Mouse (Mus musculus) lung, embryonic 16.5 days (tissue): ENCODE measurements at regions not wholly inside any gene's neighbourhood (a gene's known extent, or its start where the extent isn't known, plus 50 kb on each side); places are given as distances from the start of the nearest gene placed in this dataset.

Source experiments
- ATAC-seq: fragments of 200-750 bp; cut with Nextera tagmentation; 2 replicates; pipeline ENCODE4 v1.8.0; 2017; ENCODE audit warnings: low read depth, mild to moderate bottlenecking, moderate library complexity
- H3K27ac ChIP-seq: fragments of 300-500 bp; sonication (generic); 2 replicates; pipeline ENCODE4 v1.5.1; 2014; ENCODE audit warnings: mild to moderate bottlenecking, control low read depth, low read length
- H3K27me3 ChIP-seq: fragments of 300-500 bp; sonication (generic); 2 replicates; pipeline ENCODE4 v1.6.1; 2014; ENCODE audit warnings: low read depth, low read length, mixed read lengths; ENCODE audit not compliant: control insufficient read depth, insufficient read depth
- H3K36me3 ChIP-seq: fragments of 300-500 bp; sonication (generic); 2 replicates; pipeline ENCODE4 v1.6.1; 2014; ENCODE audit warnings: low read length; ENCODE audit not compliant: control insufficient read depth, insufficient read depth
- H3K4me1 ChIP-seq: fragments of 300-500 bp; sonication (generic); replicated peaks from 2 replicates; pipeline ENCODE4 v1.6.1; 2014; ENCODE audit warnings: low read length, mixed read lengths; ENCODE audit not compliant: control insufficient read depth, insufficient read depth
- H3K4me2 ChIP-seq: fragments of 300-500 bp; sonication (generic); 2 replicates; pipeline ENCODE4 v1.6.1; 2014; ENCODE audit warnings: low read depth, low read length, control low read depth
- H3K4me3 ChIP-seq: fragments of 300-500 bp; sonication (generic); 2 replicates; pipeline ENCODE4 v1.5.1; 2014; ENCODE audit warnings: mild to moderate bottlenecking, low read length, control low read depth
- H3K9ac ChIP-seq: fragments of 300-500 bp; sonication (generic); 2 replicates; pipeline ENCODE4 v1.6.1; 2014; ENCODE audit warnings: low read length, control low read depth
- H3K9me3 ChIP-seq: fragments of 300-500 bp; sonication (generic); 2 replicates; pipeline ENCODE4 v1.6.1; 2016; ENCODE audit warnings: low read length; ENCODE audit not compliant: control insufficient read depth
- WGBS: fragments of 180-500 bp; shearing (Covaris S2); extraction: QIAGEN DNeasy Blood & Tissue Kit; methylation state at CpG from one replicate; pipeline ENCODE4 v1.1.7; 2014; 5-methylcytosine and 5-hydroxymethylcytosine counted together

GRCm38 (mm10) chr3:52897665-52898064 is 119.4 kb downstream of the Cog6 start:
- Histone ChIP-seq H3K9ac (no peak overlapping the region), H3K4me3 (no peak overlapping the region), H3K4me1 (peaks cover 8% of the 10 kb centered on the region), H3K27ac (no peak overlapping the region), H3K4me2 (no peak overlapping the region), H3K27me3 (no peaks in the 10 kb centered on the region), H3K9me3 (no peaks in the 10 kb centered on the region), H3K36me3 (no peaks in the 10 kb centered on the region)
- WGBS = 32% methylated on average over 4 of the region's 4 CpGs
- ATAC-seq = peak; percentile 76; the same call in 1 of the 2 replicates

GRCm38 (mm10) chr3:52896462-52896861 is 120.6 kb downstream of the Cog6 start:
- Histone ChIP-seq H3K36me3 (no peaks in the 10 kb centered on the region), H3K4me2 (no peak overlapping the region), H3K4me1 (peaks cover 8% of the 10 kb centered on the region), H3K9me3 (no peaks in the 10 kb centered on the region), H3K27ac (no peak overlapping the region), H3K4me3 (no peak overlapping the region), H3K27me3 (no peaks in the 10 kb centered on the region), H3K9ac (no peak overlapping the region)
- WGBS = 68% methylated on average over 7 of the region's 7 CpGs
- ATAC-seq = no peak

- 85% methylated on average over 5 of the region's 5 CpGs for WGBS
- Histone ChIP-seq H3K9ac (no peak overlapping the region), H3K4me1 (peaks cover 8% of the 10 kb centered on the region), H3K27me3 (no peaks in the 10 kb centered on the region), H3K4me3 (no peak overlapping the region), H3K27ac (no peak overlapping the region), H3K4me2 (no peak overlapping the region), H3K9me3 (no peaks in the 10 kb centered on the region), H3K36me3 (no peaks in the 10 kb centered on the region)
- no peak for ATAC-seq
Observed at GRCm38 (mm10) chr3:52895751-52896150, 121.3 kb downstream of the Cog6 start.

GRCm38 (mm10) chr3:52894812-52895211 is 122.2 kb downstream of the Cog6 start:
- H3K9ac ChIP-seq = no peak overlapping the region
- H3K4me3 ChIP-seq = no peak overlapping the region
- H3K4me2 ChIP-seq = no peak overlapping the region
- no peak for ATAC-seq
- no peak overlapping the region for H3K27ac ChIP-seq
- no peaks in the 10 kb centered on the region for H3K9me3 ChIP-seq
- H3K36me3 ChIP-seq = no peaks in the 10 kb centered on the region
- H3K27me3 ChIP-seq = no peaks in the 10 kb centered on the region
- WGBS = 83% methylated on average over 2 of the region's 2 CpGs
- peaks cover 8% of the 10 kb centered on the region for H3K4me1 ChIP-seq

GRCm38 (mm10) chr3:52889156-52889715 is 127.8 kb downstream of the Cog6 start:
- H3K27me3 ChIP-seq = no peaks in the 10 kb centered on the region
- H3K4me3 ChIP-seq = no peak overlapping the region
- H3K4me2 ChIP-seq = no peak overlapping the region
- ATAC-seq = no peak
- WGBS = 44% methylated on average over 4 of the region's 4 CpGs
- H3K9me3 ChIP-seq = no peaks in the 10 kb centered on the region
- no peak overlapping the region for H3K9ac ChIP-seq
- no peaks in the 10 kb centered on the region for H3K36me3 ChIP-seq
- H3K27ac ChIP-seq = no peak overlapping the region
- H3K4me1 ChIP-seq = 0 out of 2 replicates have a peak, but pooled peaks cover 2% of the 10 kb centered on the region

- no peaks in the 10 kb centered on the region for H3K9me3 ChIP-seq
- no peak overlapping the region for H3K4me3 ChIP-seq
- H3K36me3 ChIP-seq = no peaks in the 10 kb centered on the region
- no peak overlapping the region for H3K27ac ChIP-seq
- H3K9ac ChIP-seq = no peak overlapping the region
- H3K4me1 ChIP-seq = no peaks in the 10 kb centered on the region
- 47% methylated on average over 3 of the region's 3 CpGs for WGBS
- H3K27me3 ChIP-seq = no peaks in the 10 kb centered on the region
- no peak overlapping the region for H3K4me2 ChIP-seq
- no peak for ATAC-seq
Observed at GRCm38 (mm10) chr3:52881981-52882380, 135.1 kb downstream of the Cog6 start.

- Histone ChIP-seq H3K27me3 (no peaks in the 10 kb centered on the region), H3K9me3 (no peaks in the 10 kb centered on the region), H3K36me3 (no peaks in the 10 kb centered on the region), H3K9ac (no peak overlapping the region), H3K27ac (no peak overlapping the region), H3K4me3 (no peak overlapping the region), H3K4me2 (no peak overlapping the region), H3K4me1 (no peaks in the 10 kb centered on the region)
- ATAC-seq = no peak
- WGBS = 57% methylated on average over 4 of the region's 4 CpGs
Observed at GRCm38 (mm10) chr3:52881139-52881538, 135.9 kb downstream of the Cog6 start.

GRCm38 (mm10) chr3:52879700-52880099 is 137.3 kb downstream of the Cog6 start:
- Histone ChIP-seq H3K36me3 (no peaks in the 10 kb centered on the region), H3K4me1 (no peaks in the 10 kb centered on the region), H3K9ac (no peak overlapping the region), H3K27me3 (no peaks in the 10 kb centered on the region), H3K4me3 (no peak overlapping the region), H3K4me2 (no peak overlapping the region), H3K27ac (no peak overlapping the region), H3K9me3 (no peaks in the 10 kb centered on the region)
- ATAC-seq = no peak
- 68% methylated on average over 10 of the region's 10 CpGs for WGBS

GRCm38 (mm10) chr3:52878334-52878733 is 138.7 kb downstream of the Cog6 start:
- H3K9ac ChIP-seq = no peak overlapping the region
- peak; percentile 65 for ATAC-seq
- H3K4me3 ChIP-seq = no peak overlapping the region
- no peaks in the 10 kb centered on the region for H3K9me3 ChIP-seq
- 35% methylated on average over 3 of the region's 3 CpGs for WGBS
- H3K4me1 ChIP-seq = no peaks in the 10 kb centered on the region
- H3K27ac ChIP-seq = no peak overlapping the region; the same call in 1 of the 2 replicates
- H3K27me3 ChIP-seq = no peaks in the 10 kb centered on the region
- H3K4me2 ChIP-seq = no peak overlapping the region
- H3K36me3 ChIP-seq = no peaks in the 10 kb centered on the region

- Histone ChIP-seq H3K4me1 (no peaks in the 10 kb centered on the region), H3K27me3 (no peaks in the 10 kb centered on the region), H3K9ac (no peak overlapping the region), H3K4me2 (no peak overlapping the region), H3K4me3 (no peak overlapping the region), H3K27ac (no peak overlapping the region), H3K9me3 (no peaks in the 10 kb centered on the region), H3K36me3 (no peaks in the 10 kb centered on the region)
- 79% methylated on average over 5 of the region's 5 CpGs for WGBS
- no peak for ATAC-seq
Observed at GRCm38 (mm10) chr3:52872260-52872659, 144.8 kb downstream of the Cog6 start.
